Mouse (Mus musculus) C2C12 (cell line): ENCODE measurements around the gene Micall1.
A peak's percentile ranks its signal among the peaks of the same experiment; 100 is the strongest.

Experiments
- CEBPB ChIP-seq: IDR thresholded peaks from one replicate; pipeline ENCODE4 v1.6.1; 2011; ENCODE audit warnings: low read depth, mild to moderate bottlenecking, control low read depth, moderate library complexity
- CTCF ChIP-seq: IDR thresholded peaks from one replicate; pipeline ENCODE4 v1.5.1; 2011; ENCODE audit not compliant: control insufficient read depth, insufficient read depth, insufficient read length
- FOSL1 ChIP-seq: IDR thresholded peaks from one replicate; pipeline ENCODE4 v1.8.0; 2011; ENCODE audit warnings: mild to moderate bottlenecking, low read length; ENCODE audit not compliant: poor library complexity, insufficient read depth, severe bottlenecking
- MAX ChIP-seq: IDR thresholded peaks from one replicate; pipeline ENCODE4 v1.6.1; 2011; ENCODE audit warnings: mild to moderate bottlenecking, control low read depth
- MYOD1 ChIP-seq: IDR thresholded peaks from one replicate; pipeline ENCODE4 v1.6.1; 2011; ENCODE audit warnings: low read depth; ENCODE audit not compliant: control insufficient read depth, insufficient read length
- MYOG ChIP-seq: IDR thresholded peaks from one replicate; pipeline ENCODE4 v1.6.1; 2011; ENCODE audit not compliant: control insufficient read depth, insufficient read length; ENCODE audit errors: extremely low read depth
- USF1 ChIP-seq: IDR thresholded peaks from one replicate; pipeline ENCODE4 v1.6.1; 2011; ENCODE audit warnings: low read depth, mild to moderate bottlenecking, control low read depth, moderate library complexity

DNA sequence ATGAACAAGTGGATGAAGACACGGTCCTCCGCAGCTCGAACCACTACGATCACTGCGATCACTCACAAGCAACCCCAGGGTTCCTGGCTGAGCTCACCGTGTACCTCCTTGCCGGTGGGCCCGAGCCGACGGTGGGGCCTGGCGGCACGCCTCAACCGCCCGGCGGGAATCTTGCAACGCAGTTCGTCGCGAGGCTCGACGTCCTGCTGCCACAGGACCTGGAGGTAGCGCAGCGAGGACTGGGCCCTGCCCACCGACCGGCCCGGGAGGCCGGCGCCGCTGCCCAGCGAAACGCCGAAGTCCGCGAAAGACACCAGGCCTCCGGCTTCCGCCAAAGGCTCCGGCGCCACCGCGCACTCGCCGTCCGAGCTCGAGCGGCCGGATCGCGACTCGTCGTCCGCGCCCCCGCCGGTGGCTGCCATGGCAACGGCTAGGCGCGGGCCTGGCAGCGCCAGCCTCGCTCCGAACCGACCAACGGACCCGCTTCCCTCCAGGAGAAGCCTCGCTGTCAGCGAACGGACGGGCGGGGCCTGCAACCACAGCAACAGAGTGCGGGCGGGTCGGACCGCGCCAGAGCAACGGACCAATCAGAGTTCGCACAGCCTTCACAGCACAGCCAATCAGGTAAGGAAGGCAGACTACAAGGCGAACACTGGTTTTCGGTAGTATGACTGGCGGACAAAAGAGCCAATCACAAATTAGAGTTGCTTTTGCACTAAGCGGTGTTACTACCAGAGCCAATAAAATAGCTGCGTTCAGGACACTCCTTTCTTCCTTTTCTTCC lies 46.1 kb upstream of the Micall1 start, which contains the start of gene Ankrd54:
- no peak for TF ChIP-seq CTCF
- TF ChIP-seq USF1, result no peak
- no peak for TF ChIP-seq MYOG
- no peak for TF ChIP-seq MYOD1
- TF ChIP-seq MAX, result peak; percentile 60
- TF ChIP-seq CEBPB, result no peak
- no peak for TF ChIP-seq FOSL1
